Mouse (Mus musculus): ENCODE data around the gene Fra10ac1.
A peak's percentile ranks its signal among the peaks of the same experiment; 100 is the strongest.

The Fra10ac1 gene

DNA sequence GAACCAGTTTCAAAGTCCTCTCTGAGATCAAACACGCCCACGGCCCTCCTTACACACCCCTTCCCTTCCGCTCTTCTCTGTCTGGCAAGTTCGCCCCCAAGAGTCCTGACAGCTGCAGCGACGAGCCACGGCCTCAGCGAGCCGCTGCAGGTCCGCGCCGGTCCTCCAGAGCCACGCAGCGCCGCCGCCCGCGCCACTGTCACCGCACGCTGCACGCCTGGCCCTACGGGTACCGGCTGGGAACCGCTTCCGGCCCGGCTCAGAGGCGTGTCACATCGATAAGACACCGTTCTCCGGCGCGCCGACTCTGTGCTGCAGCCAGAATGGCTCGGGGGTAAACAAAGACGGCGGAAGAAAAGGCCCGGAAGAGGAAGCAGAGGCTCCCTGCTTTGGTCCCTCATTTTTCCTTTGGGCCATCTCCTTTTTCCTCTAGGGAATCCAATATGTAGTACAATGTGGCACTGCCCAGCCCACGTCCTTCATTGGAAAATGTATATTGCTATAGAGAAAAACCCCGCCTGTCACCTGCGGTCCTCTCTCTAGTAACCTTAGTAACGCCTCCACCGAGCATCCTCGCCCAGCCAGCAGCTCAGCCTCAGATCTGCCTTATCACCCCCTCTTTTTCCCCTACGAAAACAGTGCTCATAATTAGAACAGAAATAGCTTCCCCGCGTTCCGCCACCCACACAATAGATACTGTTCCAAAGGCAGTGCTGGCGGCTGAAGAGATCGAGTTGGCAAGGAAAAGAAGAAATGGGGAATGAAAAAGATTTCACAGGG, at the start of gene Fra10ac1:
TSS of gene Fra10ac1 (minus strand) at position 252 of the 780 bp plus-strand sequence.
- peak; percentile 96 for DNase-seq (ENCODE audit: low spot score in 2 of 2)

DNA sequence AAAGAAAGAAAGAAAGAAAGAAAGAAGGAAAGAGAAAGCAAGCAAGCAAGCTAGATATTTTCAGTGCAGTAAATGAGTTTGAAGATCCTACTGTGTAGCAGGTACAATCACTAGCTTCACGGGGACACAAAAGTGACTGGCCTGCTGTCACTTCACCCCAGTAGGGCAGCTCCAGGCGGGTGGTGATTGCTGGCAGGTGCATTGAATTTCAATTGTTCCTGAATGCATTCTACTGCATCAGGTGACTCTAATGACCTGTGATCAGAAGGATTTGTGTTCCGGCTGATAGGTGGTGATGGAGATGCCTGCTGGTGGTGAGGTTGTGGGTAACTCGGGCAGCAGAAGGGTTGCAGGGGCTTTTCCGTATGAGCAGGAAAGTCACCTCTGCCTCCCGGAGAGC, 47.1 kb upstream of the Fra10ac1 start:
- no peak for DNase-seq (ENCODE audit: low spot score in 2 of 2)

DNA sequence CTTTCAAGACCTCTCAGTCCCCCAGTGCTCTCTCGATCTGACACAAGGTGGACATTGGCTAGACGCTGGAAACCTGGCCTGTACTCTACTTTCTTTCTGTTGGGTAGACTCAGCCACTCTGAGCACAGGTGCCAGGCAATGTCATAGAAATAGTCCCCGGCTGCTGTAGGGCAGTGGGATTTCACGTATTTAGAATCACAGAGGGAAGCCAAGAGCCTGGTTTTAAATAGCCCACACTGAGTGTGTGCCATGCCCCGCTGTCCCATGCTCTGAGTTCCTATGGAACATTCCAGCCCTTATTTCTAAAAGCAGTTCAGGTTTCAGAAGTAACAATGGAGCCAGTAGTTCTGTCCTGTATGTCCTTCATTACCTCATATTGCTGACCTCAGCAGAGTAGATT, 43.5 kb upstream of the Fra10ac1 start:
- DNase-seq (ENCODE audit: low spot score in 2 of 2) = no peak

GRCm38 (mm10) chr19:38265767-38266166, 41.8 kb upstream of the Fra10ac1 start:
- DNase-seq (ENCODE audit: low spot score in 2 of 2) = no peak

GRCm38 (mm10) chr19:38264505-38265500, 40.8 kb upstream of the Fra10ac1 start, which contains the start of gene Lgi1:
Gene Lgi1, plus strand, starts transcription at chr19:38264536.
- peak; percentile 77 to 78 for DNase-seq (ENCODE audit: low spot score in 2 of 2)

DNA sequence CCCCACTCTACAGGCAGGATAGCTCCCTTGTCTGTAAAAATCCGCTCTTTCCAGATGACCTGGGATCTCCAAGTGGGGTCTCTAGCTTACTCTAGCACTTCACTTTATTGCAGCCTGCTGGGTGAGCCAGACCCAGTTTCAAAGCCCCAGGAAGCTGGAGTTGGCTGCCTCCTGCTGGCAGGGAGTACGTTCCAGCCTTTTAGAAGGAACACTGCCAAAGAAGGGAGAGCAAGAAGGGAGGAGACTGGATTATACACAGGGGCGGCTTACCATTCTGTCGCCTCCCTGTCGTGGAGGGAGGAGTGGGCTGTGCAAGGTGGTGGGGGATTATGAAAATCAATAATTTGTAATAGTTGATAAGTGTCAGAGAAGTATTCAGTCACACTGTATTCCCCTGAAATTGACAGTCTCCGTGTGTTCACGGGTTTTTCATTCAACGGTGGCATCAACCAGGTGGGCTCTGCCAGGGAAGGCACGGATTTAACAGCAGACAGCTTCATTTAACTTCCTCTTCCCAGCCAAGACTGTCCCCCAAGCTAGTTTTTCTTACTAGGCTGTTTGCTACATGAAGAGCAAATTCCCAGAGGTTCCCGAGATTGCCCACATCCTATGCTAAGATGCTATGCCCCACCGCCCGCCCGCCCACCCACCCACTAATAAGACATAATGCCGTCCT, 40.0 kb upstream of the Fra10ac1 start:
- peak; percentile 89 to 91 for DNase-seq (ENCODE audit: low spot score in 2 of 2)

GRCm38 (mm10) chr19:38261351-38261750, 37.4 kb upstream of the Fra10ac1 start:
- peak in 1 of 2 experiments; percentile 53 for DNase-seq (ENCODE audit: low spot score in 2 of 2)

DNA sequence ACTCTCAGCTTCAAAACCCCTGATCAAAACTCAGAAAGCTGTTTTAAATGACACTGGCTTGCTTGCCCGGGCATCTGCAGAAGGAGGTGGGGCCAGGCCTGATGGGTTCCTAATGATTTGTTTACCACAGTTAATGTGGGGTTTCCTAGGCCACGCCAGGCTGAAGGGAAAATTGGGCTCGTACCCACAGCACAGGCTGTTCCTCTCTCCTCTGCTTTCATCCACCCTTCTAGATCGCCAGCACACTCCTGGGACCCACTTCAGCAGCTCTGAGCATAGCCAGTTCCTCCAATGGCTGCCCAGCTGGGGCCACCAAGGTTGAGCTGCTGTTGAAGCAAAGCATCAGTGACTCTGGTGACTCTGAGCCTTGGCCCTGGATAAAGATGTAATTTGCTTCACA, 36.4 kb upstream of the Fra10ac1 start:
- peak; percentile 73 to 77 for DNase-seq (ENCODE audit: low spot score in 2 of 2)

- DNase-seq (ENCODE audit: low spot score in 2 of 2) = peak in 1 of 2 experiments; percentile 52
Measured at GRCm38 (mm10) chr19:38259436-38259835, 35.5 kb upstream of the Fra10ac1 start.

GRCm38 (mm10) chr19:38258651-38259065, 34.7 kb upstream of the Fra10ac1 start:
- peak; percentile 52 to 72 for DNase-seq (ENCODE audit: low spot score in 2 of 2)

GRCm38 (mm10) chr19:38253796-38254195, 29.8 kb upstream of the Fra10ac1 start:
- DNase-seq (ENCODE audit: low spot score in 2 of 2) = peak in 1 of 2 experiments; percentile 68

DNA sequence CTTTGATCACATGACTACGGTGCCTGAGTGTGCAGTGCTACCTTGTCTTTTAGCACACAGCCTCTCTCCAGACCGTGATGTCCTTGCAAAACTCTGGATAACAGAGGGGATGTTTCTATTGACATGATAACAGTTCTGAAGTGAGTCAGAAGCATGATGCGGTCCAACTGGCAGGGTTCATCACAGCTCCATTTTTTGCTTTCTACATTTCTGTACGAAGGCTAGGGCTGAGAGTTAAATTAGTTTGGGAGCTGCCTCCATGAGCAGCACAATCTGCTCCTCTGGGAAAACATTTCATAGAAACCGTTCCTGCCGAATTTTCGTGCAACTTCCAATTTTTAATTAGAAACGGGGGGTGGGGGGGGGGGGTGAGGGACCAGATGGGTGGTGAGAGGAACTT, 25.7 kb upstream of the Fra10ac1 start:
- peak in 1 of 2 experiments; percentile 43 for DNase-seq (ENCODE audit: low spot score in 2 of 2)

- no peak for DNase-seq (ENCODE audit: low spot score in 2 of 2)
Measured at GRCm38 (mm10) chr19:38246177-38246622, 22.2 kb upstream of the Fra10ac1 start.

GRCm38 (mm10) chr19:38245361-38246176, 21.6 kb upstream of the Fra10ac1 start:
- DNase-seq (ENCODE audit: low spot score in 2 of 2) = peak in 1 of 2 experiments; percentile 47

DNA sequence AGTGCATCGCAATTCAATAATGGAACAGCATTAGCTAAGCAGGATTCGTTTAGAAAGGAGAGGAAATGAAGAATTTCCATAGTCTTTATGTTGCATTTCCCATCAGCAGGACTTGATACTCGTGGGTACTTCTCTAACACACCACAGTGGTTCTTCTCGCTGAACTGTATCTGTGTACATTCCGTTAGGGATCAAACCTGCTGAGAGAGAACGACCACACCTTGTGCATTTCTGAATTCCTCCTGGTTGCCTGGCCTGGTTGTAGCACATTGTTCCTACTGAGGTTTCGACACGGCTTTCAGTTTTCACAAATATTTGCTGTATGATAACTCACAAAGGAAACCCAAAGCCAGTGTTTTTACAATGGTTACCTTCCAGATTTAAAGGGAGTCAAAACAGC, 20.8 kb upstream of the Fra10ac1 start:
- peak in 1 of 2 experiments; percentile 20 for DNase-seq (ENCODE audit: low spot score in 2 of 2)

DNA sequence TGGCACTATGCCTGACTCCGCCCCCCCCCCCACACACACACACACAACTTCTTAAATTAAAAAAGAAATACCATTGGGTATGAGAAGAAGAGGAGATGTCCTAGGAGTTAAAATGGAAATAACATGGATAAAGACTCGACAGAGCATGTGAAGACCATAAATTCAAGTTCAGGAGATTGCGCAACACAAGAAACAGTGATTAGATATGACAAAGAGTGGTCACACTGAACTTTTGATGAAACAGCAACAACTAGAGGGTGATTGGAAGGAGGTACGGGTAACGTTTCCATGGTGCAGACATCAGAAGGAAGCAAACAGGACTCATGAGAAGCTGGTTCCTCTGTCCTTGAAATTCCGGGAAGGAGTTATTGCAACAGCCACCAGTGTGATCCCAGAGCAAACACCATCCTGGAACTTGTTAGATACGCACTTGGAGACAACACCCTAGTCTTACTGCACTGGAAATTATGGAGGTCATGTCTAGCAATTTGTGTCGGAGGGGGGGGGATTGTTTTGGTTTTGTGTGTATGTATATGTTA, 18.4 kb upstream of the Fra10ac1 start:
- DNase-seq (ENCODE audit: low spot score in 2 of 2) = no peak

DNA sequence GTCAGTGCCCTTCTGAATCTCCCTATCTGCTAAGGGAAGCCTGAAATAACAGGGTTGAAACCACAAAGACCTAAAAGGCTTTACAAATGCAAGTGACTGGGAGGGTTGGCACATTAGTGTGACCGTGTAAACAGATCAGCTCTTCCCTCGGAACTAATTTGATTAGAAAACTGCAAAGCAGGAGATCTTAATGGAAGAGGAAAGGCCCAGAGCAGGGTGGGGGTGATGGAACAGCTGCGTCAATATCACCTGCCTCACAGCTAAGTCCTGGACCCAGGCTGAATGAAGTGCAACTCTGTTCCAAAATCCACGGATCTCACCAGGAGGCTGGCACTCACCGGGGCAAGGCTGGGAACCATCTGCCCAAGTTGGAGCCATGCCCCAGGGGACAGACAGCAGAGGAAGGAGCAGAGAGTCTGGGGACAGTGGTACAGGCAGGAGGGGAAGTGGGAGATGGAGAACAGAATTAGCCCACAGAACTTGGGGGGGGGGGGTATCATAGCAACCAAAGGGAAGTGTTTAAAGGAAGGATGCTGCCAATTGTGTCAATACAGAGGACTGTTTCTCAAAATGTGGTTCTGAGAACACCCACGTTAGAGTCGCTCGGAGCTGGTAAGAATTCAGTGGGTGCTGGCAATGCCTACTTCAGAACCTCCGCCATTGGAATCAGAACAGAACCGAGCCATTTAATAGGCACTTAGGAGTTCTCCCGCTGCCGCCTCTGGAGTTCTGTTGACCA, 14.4 kb upstream of the Fra10ac1 start:
- DNase-seq (ENCODE audit: low spot score in 2 of 2) = peak; percentile 82 to 83

- DNase-seq (ENCODE audit: low spot score in 2 of 2) = peak in 1 of 2 experiments; percentile 38
Measured at GRCm38 (mm10) chr19:38237834-38238212, 13.9 kb upstream of the Fra10ac1 start.

DNA sequence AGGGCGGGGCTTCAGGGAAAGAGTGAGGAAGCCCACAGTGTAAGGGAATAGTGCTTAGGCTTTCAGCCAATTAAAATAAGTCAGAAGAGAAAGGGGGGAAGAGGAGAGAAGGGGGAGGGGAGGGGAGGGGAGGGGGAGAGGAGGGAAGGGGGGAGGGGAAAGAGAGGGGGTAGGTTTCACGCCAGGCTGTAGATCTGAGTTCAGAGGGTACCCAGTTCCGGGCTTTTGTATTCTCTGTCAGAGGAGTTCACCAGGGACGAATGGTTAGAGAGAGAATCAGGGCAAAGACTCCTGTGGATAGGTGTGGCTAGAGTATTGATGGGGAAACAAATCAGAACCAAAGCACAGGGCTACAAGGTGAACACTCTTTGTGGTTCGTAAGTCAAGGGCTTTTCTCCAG, 12.6 kb upstream of the Fra10ac1 start:
- peak in 1 of 2 experiments; percentile 15 for DNase-seq (ENCODE audit: low spot score in 2 of 2)

- DNase-seq (ENCODE audit: low spot score in 2 of 2) = no peak
Measured at GRCm38 (mm10) chr19:38232516-38232915, 8.6 kb upstream of the Fra10ac1 start.
